Mouse (Mus musculus): ENCODE measurements at regions not wholly inside any gene's neighbourhood (a gene's known extent, or its start where the extent isn't known, plus 50 kb on each side); places are given as distances from the start of the nearest gene placed in this dataset.

DNA sequence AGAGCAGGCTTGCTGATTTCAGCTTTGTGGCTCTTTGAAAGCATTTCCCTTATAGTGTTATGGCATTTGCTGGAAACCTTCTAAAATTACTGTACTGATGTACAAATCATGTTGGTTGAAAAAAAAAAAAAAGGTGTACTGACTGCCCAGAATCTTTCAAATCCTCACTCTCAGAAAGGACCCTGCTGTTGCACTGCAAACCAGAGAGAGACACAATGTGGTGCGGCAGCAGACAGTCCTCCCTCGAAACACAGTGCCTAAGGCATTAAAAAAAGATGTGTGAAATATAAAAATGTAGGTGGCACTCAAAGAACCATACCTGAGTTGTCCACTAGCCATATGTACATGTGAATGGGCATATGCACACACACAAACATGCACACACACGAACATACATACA lies 128.3 kb downstream of the Actr3 start:
- DNase-seq (ENCODE audit: low spot score in 2 of 2): no peak

DNA sequence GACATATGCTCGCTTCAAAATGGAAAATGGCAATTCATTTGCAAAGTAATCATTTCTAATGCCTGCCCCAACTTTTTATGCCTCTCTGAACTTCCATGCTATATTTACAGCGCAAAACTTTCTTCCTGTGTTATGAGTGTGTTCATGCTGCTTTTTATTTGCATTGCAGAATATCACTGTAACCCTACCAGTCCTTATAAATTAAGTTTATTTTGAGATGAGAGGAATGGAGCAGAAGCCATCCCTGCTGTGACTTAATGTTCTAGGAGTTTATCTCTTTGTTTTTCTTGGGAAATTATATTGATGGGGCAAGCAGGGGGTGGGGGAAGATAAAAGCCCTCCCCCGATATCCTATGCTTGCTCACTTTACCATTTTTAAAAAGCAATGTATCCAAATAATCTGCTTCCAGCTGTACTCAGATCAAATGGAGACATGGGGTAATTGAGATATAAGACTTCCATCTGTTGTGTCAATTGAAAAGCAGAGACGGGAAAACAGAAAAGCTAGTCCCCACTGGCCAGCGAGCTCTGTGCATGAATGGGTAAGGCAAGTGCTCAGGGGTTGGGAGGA lies 136.9 kb downstream of the Actr3 start:
- no peak for DNase-seq (ENCODE audit: low spot score in 2 of 2)

DNA sequence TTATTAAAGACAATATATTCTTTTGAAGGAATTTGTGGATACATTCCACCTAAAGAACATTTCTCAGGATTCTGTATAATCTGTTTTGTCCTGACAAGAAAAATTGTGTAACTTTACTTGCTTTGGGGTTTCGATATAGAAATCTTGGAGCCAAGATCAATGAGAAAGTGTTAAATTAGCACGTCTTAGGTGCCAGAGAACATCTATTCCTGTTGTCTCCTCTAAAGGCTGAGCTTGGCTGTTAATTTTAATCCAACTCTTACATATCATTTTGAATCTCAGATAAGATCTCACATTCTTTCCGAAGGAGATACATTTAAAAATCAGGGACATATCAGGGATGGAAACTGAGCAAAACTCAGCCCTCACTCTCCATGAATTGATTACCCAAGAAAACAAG lies 139.9 kb downstream of the Actr3 start:
- DNase-seq (ENCODE audit: low spot score in 2 of 2): no peak

DNA sequence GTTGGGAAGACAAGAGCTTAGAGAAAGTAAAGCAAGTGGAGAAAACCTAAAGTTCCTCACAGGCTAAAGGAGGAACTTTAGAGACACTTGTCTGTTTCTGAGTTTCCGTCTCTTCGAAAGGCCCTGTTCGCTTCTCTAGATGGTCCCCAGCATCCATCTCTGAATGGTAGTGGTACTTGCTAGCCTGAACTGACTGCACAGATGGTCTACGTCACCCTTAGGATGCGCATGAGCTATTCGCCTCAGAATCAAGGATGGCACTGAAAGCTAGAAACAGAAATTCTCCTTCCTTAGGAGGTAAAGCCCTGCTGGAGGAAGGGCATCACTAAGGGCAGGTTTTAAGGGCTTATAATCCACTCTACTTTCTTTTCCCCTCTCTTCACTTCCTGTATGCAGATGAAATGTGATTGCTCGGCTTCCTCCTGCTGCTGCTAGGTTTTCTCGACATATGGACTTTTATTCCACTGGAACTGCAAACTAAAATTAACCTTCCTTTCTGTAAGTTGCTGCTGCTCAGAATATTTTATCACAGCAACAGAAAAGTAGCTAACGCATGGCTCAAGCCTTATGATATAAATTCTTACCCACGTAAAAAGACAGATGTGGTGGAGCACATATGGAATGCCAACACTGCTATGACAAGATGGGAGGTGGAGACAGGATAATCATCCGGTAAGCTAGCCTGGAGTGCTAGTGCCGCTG lies 145.1 kb downstream of the Actr3 start:
- DNase-seq (ENCODE audit: low spot score in 2 of 2): peak; percentile 21 to 40

DNA sequence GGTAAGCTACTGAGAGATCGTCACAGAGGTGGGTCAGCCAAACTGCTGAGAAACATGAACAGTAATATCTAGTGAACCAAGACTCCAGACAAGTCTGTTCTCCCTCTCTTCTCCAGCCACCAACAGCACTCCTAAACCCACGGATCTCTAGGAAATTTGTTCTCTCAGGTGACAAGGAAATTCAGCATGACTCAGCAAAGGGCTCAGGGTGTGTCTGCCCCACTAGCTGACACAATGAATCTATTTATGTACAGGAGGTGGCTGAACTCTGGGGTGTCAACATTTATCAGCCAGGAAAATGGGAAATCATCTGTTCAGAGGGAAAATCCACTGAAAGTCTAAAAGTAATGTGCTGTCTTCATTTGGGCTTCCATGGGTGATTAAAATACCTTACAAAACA lies 149.2 kb downstream of the Actr3 start:
- no peak for DNase-seq (ENCODE audit: low spot score in 2 of 2)

DNA sequence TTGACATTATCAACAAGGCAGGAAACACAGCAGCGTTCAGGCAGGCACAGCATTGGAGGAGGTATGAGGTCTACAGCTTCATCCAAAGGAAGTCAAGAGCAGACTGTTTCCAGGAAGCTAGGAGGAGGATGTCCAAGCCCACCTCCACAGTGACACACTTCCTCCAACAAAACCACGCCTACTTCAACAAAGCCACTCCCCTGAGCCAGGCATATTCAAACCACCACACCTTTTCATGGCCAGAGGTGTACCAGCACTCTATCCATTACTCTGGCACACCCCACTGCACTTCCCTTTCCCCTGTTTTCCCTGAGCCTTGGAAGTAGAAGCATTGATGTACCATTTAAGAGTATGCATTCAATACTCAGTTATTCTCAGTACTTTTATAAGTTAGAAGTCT lies 150.8 kb downstream of the Actr3 start:
- DNase-seq (ENCODE audit: low spot score in 2 of 2): no peak

DNA sequence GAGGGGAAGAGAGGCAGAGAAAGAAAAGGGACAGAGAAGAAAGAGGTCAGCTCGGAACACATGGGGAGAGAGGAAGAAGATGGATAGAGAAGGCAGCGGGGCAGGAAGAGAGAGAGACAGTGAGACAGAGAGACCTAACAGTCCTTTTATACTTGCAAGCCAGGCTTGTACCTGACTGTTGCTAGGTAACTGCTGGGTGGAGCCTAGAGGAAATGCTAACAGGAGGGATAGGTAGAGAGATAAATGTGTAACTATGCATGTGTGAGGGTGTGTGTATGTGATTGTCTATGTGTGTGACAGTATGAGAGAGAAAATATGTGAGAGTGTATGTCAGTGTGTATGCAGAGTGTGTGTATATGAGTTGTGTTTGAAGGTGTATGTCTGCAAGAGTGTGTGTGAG lies 161.8 kb downstream of the Actr3 start:
- DNase-seq (ENCODE audit: low spot score in 2 of 2): no peak

DNA sequence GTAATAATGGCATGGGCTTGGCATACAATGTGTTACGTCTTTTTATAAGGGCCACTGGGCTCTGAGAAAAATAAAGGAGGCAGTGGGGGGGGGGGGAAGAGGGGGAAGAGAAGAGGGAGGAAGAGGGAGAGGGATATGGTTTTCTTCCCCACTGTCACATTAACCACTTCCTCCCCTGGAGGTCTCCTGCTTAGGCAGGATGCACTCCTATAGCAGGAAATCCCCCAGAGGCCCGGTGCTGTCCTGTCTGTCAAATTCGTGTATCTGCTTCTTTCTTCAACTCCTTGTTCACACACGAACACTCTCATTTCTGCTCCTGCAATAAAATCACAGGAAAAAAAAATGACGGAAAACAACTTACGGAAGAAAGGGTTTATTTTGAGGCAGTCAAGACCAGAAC lies 171.8 kb downstream of the Actr3 start:
- DNase-seq (ENCODE audit: low spot score in 2 of 2): no peak

DNA sequence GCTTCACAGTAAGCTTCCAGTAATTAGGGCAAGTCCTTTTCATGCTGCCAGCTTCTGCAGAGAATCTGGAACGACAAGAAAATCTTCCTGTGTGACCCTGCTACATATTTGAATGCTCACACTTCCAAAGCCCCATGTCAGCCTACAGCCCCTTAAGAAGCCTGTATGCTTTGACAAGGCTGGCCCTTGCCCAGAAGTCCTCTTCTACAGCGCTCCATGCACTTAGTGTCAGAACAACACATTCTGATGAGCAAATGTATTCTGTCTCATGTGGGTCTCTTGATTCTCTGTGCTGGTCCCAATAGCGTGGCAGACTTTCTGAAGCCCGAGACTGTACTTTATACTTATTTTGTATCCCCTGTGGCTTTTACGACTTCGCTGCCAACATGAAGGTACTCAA lies 172.5 kb downstream of the Actr3 start:
- DNase-seq (ENCODE audit: low spot score in 2 of 2): no peak

DNA sequence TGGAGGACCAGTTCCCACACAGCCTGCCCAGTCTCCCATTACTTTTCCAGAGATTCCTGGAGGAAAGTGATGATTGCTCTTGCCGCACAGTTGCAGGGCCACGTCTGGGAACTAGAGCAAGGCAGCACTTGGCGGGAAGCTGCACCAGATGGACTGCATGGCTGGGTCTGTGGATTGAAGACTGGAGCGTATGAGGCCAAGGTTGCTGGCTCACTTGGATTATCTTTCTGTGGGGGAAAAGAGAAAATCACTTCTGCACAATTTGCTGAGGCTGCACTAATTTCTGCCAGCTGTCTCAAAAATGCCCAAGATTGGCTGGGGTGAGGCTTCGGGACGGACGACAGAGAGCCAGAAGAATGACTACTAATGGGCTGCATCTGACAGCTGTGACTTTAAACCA lies 193.2 kb downstream of the Actr3 start:
- no peak for DNase-seq (ENCODE audit: low spot score in 2 of 2)

DNA sequence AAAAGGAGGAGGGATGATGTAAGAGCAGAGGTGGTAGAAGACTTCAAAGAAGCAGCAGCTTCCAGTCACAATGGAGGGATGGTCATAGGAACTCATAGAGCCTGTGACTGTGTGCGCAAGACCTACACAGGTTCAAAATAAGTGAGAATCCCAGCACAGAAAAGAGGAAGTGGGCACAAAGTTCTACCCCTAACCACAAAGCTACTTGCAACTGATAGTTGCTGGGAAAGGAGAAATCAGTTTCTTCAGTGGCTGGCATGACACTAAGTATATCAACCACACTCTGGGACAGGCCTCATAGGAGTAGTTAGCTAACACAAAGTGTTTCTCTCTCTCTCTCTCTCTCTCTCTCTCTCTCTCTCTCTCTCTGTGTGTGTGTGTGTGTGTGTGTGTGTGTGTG lies 193.8 kb downstream of the Actr3 start:
- DNase-seq (ENCODE audit: low spot score in 2 of 2): no peak

DNA sequence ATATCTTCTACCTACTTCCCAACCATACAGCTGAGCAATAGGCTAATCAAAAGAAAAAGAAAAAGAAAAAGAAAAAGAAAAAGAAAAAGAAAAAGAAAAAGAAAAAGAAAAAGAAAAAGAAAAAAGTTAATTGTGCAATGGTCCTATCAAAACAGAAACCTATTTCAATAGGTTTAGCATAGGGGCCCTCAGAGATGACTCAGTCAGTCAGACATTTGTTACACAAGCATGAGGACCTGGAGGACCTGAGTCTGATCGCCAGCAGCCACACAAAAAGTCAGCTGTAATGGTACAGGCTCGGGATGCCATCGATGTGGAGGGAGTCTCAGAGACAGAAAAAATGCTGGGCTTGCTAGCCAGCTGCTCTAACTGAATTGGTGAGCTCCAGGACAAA lies 197.9 kb downstream of the Actr3 start:
- DNase-seq (ENCODE audit: low spot score in 2 of 2): no peak

DNA sequence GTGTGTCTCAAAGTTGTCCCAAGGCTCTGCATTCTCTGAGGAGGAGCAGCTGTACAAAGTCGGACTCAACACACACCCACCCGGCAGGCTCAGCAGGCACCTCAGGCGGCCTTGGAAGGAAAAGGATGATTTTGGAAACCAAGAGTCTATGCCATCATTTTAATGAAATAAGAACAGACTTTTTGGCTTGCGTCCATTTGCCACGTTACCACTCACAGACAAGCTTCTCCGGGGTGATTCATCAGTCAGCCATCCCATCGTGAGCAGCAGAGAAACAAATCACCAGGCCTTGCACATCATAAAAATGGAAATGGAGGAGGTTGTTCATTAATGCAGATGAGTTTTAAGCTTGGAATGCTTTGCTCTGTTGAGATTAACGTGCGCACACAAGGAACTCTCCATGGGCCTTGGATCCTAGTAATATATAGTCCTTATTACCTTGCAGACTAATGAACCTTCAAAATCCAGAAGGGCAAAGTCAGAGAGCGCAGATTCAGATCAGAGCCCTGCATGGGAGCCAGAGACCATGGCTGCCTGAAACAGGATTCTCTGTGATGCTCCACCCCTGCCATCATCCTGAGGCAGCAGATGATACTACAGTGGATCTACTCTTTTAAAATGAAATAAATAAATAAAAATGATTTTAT lies 198.5 kb downstream of the Actr3 start:
- DNase-seq (ENCODE audit: low spot score in 2 of 2): peak; percentile 74 to 85

DNA sequence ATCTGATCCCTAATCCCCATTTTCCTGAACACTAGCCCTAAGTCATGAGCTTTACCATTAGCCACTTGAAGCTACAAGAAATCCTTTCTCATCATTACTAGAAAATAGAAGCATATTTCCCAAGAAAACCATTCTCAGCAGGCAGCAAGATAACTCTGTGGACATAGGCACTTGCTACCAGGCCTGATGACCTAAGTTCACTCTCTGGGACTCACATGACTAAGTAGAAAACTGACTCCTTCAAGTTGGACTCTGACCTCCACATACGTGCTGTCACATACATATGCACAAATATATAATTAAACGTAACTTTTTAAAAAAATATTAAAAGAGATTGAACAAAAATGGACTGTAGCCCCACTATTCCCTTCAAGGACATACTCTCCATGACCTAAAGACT lies 200.8 kb downstream of the Actr3 start:
- DNase-seq (ENCODE audit: low spot score in 2 of 2): no peak

DNA sequence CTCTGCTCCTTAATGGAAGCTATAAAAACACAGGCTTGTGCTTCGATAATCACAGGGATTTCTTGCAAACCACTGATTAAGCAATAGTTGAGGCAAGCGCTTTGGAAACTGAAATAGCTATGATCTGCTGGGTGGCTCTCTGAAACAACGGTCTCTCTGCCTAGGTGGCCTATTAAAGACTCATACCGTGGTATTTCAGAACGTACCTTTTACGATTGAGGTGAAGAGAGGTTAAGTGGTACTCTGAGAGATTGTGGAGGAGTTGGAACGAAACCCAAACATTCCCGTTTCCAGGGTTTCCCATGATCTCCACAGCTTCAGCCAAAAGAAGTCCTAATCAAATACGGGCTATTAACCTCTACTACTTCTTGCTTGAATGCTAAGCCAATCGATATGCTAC lies 212.2 kb downstream of the Actr3 start:
- no peak for DNase-seq (ENCODE audit: low spot score in 2 of 2)

DNA sequence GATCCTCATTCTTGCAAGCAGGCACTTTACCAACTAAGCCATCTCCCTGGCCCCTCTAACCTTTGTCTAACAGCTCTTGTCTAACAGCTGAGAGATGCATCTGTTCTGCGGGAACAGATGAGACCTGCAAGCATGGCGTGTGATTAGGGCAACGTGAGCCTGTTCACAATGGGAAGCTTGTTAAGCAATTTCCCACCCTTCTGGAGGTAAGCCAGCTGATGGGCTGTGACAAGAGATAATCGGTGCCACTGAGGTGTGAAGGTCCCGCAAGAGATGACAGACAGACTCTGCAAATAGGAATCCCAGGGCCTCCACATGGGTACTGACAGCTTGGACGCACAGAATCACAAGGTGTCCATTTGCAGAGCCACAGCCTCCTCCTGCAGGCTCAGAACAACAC lies 219.3 kb downstream of the Actr3 start:
- DNase-seq (ENCODE audit: low spot score in 2 of 2): no peak

DNA sequence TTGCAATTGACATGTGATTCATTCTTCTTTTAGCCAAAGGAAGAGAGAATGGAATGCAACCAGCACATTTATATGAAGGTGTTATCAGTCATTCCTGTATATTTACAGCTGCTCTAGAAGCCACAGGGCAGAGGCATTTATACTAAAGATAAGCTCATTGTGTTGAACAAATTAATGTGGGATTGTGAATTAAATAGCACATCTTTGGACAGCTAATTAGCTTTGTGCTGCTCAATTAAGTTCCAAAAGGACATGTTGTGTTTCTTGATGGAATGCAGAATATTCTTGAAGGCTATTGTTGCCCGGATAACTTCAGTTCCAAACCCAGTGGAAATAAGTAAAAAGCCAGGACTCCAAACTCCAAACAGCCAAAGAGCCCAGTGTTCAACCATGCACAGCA lies 248.4 kb downstream of the Actr3 start:
- DNase-seq (ENCODE audit: low spot score in 2 of 2): no peak

DNA sequence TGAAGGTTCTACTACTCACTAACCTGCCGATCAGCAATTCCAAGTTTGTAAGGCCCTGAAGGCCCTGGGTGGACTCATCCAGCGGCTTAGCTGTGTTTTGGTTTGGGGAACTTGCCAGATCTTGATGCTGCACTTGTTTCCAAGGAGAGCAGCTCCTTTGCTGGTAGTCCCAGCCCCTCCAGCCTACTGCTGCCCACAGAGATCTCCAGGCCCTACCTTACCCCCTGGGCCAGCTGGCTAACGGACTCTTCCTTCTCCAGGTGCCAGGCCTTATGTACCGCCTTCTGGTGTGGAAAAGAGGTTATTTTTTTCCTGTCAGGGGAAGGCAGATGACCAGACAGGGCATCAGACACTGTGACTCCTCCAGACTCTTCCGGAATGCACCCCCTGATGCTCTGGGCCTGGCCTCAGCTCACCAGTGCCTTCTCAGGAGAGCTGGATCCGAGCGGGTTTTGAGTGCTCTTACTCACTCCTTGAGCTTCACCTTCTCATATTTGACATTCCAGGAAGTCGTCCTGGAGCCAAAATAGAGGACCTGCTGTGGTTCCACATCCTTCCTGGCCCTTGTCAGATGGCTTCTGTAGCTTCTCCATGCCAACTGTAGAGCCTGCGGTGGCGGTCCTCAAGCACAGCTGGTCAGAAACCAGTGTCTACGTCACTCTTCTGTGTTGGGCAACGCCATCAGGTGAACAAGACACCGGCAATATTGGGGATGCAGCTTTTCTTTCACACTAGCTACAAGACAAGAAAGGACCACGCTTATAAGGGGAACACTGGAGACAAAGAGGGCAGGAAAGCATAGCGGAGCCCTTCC lies 259.2 kb downstream of the Actr3 start:
- no peak for DNase-seq (ENCODE audit: low spot score in 2 of 2)

DNA sequence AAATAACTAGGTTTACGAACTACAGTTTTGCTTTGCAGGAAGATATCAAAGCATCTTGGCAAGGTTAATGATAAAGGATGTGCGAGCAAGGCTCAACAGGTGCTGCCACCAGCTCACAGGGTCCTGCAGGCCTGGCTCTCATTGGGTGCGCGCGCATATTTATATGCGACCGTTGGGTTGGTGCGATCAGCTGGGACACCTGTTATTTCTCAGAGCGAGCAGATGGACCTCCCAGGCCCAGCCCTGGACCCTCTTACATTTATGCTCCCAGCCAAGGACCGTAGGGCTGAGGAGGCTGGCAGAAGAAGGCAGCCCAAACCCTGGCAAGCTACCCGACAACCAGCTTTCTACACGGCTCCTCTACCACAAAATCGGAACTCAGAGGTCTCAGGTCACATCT lies 260.8 kb downstream of the Actr3 start:
- DNase-seq (ENCODE audit: low spot score in 2 of 2): no peak

DNA sequence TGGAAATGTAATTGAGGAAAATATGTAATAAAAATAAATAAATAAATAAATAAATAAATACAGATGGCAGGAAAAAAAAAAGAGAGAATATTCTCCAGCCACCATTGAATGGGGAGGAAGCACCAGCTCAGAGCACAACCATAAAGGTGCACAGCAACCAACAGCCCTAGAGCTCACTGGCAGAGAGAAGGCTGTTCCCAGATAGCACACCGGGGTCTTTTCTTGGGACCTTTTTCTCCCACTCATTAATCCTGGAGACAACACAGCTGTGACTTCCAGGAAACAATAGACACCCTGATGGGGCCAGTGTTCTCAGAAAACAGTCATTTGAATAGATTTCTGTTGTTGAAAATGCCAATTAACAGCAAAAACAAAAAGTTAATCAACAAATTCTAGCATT lies 263.1 kb downstream of the Actr3 start:
- DNase-seq (ENCODE audit: low spot score in 2 of 2): no peak

DNA sequence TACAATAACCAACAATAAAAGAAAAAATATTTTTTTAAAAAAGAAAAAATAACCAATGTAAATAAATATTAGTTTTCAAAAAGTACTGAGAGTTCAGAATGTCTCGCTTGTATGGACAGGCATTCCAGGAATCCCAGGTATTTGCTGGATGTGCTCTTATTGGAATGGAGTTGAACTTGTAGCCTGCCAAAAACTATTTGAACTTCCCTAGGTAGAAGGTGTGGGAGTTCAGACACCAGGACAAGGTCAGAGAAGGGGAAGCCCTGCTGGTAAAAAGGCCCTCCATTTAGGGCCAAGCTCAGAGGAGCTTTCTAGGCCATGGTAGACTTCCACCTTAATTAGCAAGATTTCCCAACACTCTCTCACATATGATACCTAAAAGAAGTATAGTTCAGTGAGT lies 270.3 kb downstream of the Actr3 start:
- no peak for DNase-seq (ENCODE audit: low spot score in 2 of 2)

DNA sequence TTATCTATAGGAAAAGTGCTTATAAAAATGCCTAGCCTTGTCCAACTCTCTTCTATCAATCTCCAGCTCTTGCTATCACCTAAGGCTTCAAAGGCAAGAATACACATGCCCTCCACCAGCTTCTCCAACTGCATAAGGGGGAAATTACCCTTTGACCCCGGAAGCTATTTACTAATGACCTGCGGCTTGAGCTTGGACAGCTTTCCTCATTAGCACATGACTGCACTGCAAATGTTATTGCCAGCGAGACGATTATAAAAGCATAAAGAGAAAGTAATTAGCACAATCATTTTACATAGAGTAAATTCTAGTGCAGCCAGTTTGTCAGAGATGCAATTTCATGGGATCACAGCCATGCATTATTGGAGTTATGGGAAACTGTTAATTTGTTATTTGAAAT lies 277.0 kb downstream of the Actr3 start:
- DNase-seq (ENCODE audit: low spot score in 2 of 2): no peak

DNA sequence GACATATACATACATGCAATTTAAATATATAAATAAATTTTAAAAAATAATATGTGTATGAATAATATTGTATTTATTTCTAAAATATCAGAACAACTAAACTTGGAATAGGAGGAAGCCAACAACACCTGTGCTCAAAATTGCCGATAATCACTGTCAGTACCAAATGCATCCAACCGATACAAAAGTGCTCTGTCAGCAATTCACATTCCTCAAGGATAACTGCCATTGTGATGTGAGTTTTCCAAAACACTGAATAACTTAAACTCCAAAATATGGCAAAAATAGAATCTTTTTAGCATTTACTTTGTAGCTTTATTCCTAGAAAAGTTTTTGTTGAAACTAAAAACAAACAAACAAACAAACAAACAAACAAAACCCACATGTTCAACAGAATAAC lies 279.4 kb downstream of the Actr3 start:
- no peak for DNase-seq (ENCODE audit: low spot score in 2 of 2)

Data from frontal cortex, postnatal 36 days (tissue).